Mouse (Mus musculus) embryonic facial prominence, embryonic 13.5 days (tissue): ENCODE results near the gene Cenpt. TPM values are rescaled to one million over a fixed set of nuclear protein-coding genes. Genes with fewer than 3 reads are reported as not detected.
A peak's percentile ranks its signal among the peaks of the same experiment; 100 is the strongest.

Experiments used
- ATAC-seq: fragments of 200-750 bp; cut with Nextera tagmentation; 2 replicates; pipeline ENCODE4 v1.8.0; 2017; ENCODE audit warnings: low read depth; ENCODE audit not compliant: insufficient number of reproducible peaks, insufficient read depth, low FRiP score, low TSS enrichment
- H3K27ac ChIP-seq: fragments of 300-500 bp; sonication (generic); 2 replicates; pipeline ENCODE4 v1.5.1; 2015; ENCODE audit warnings: moderate library complexity, mild to moderate bottlenecking, inconsistent platforms
- H3K27me3 ChIP-seq: fragments of 300-500 bp; sonication (generic); 2 replicates; pipeline ENCODE4 v1.6.1; 2015; ENCODE audit warnings: mild to moderate bottlenecking, inconsistent platforms
- H3K36me3 ChIP-seq: fragments of 300-500 bp; sonication (generic); 2 replicates; pipeline ENCODE4 v1.6.1; 2015; ENCODE audit warnings: mild to moderate bottlenecking, inconsistent platforms
- H3K4me1 ChIP-seq: fragments of 300-500 bp; sonication (generic); 2 replicates; pipeline ENCODE4 v1.6.1; 2015; ENCODE audit warnings: inconsistent platforms
- H3K4me2 ChIP-seq: fragments of 300-500 bp; sonication (generic); 2 replicates; pipeline ENCODE4 v1.6.1; 2015; ENCODE audit warnings: moderate library complexity, mild to moderate bottlenecking, inconsistent platforms
- H3K4me3 ChIP-seq: fragments of 300-500 bp; sonication (generic); 2 replicates; pipeline ENCODE4 v1.5.1; 2015; ENCODE audit warnings: mild to moderate bottlenecking, inconsistent platforms
- H3K9ac ChIP-seq: fragments of 300-500 bp; sonication (generic); 2 replicates; pipeline ENCODE4 v1.6.1; 2015; ENCODE audit warnings: mild to moderate bottlenecking, inconsistent platforms
- H3K9me3 ChIP-seq: fragments of 300-500 bp; sonication (generic); 2 replicates; pipeline ENCODE4 v1.6.1; 2016; ENCODE audit warnings: inconsistent platforms
- WGBS: fragments of 180-500 bp; shearing (Covaris S2); methylation state at CpG from one replicate; pipeline ENCODE4 v1.1.7; 2015; ENCODE audit warnings: mixed read lengths; 5-methylcytosine and 5-hydroxymethylcytosine counted together
- polyA plus RNA-seq: library from polyadenylated mRNA; unstranded; fragments of >200 nt; fragmentation: Nextera tagmentation; extraction: Ambion mirVana; gene quantifications from 2 replicates; pipeline ENCODE4 v1.2.1, GENCODE M21; 2015

Gene Cenpt
- polyA plus RNA-seq, 1 experiment from 2014 or later: 58.7 TPM

DNA sequence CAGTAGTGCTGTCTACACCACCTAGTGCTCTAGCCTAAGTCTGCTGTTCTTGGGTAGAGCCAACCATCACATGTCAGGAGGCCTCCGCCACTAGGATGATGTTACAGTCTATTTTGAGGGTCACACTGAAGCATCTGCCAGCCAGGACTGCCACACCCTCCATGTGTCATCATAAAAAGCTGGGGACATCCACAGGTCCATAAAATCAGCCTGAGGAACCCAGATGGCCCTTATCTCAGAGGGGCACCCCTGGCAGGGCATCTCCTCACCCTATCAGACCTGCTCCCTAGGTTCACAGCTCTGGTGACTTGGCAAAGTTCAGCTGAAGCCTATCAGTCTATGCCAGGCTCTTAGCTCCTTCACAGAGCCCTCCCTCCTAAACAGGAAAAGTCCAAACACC is 32.2 kb downstream of the Cenpt start:
- H3K27ac ChIP-seq: no peak overlapping the region
- H3K27me3 ChIP-seq: no peaks in the 10 kb centered on the region
- peaks cover 7% of the 10 kb centered on the region for H3K4me1 ChIP-seq
- no peak overlapping the region for H3K9ac ChIP-seq
- H3K36me3 ChIP-seq: peaks cover 72% of the 10 kb centered on the region
- H3K4me2 ChIP-seq: no peak overlapping the region
- ATAC-seq: no peak
- 97% methylated on average over 1 of the region's 1 CpGs for WGBS
- H3K4me3 ChIP-seq: no peak overlapping the region
- H3K9me3 ChIP-seq: no peaks in the 10 kb centered on the region

DNA sequence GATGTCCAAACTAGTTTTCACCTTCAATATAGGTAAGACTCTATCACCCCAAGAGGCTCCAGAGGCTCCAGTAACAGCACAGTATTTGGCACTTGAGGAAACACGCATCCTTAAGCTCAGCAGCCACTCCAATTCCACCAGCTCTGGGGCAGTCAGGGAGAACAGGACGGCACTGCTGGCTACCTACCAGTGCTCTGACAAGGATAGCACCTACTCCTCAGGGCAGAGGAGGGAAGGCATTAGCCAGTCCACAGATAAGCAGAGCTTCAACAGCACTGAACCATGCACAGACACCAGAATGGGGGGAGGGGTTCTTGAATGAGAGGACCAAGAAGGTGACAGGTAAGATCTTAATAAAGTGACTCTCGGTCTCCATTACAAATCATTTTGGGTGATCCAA is 33.4 kb downstream of the Cenpt start:
- Histone ChIP-seq H3K9me3 (no peaks in the 10 kb centered on the region), H3K36me3 (peaks cover 63% of the 10 kb centered on the region), H3K4me1 (no peaks in the 10 kb centered on the region), H3K4me3 (no peak overlapping the region), H3K27me3 (no peaks in the 10 kb centered on the region), H3K9ac (no peak overlapping the region), H3K27ac (no peak overlapping the region), H3K4me2 (no peak overlapping the region)
- no peak for ATAC-seq
- WGBS: 89% methylated on average over 3 of the region's 3 CpGs

DNA sequence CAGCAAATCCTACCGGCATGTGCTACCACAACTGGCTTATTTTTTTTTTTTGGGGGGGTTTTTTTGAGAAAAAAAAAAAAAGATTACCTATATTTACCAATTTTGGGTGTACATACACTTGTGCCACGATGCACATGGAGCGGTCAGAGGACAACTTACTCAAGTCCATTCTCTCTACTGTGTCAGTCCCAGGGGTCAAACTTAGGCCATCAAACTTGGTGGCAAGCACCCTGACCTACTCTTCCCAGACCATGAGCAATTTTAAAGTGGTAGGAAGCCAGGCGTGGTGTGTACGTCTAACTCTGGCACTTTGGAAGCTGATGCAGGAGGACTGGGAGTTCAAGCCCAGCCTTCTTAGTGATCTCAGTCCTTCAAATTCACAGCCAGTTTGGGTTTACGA is 39.8 kb downstream of the Cenpt start:
- Histone ChIP-seq H3K27me3 (no peaks in the 10 kb centered on the region), H3K36me3 (peaks cover 41% of the 10 kb centered on the region), H3K9ac (no peak overlapping the region), H3K9me3 (no peaks in the 10 kb centered on the region), H3K4me1 (no peaks in the 10 kb centered on the region; the same call in 1 of the 2 replicates), H3K27ac (no peak overlapping the region), H3K4me2 (no peak overlapping the region), H3K4me3 (no peak overlapping the region)
- WGBS: 96% methylated on average over 6 of the region's 6 CpGs
- no peak for ATAC-seq

DNA sequence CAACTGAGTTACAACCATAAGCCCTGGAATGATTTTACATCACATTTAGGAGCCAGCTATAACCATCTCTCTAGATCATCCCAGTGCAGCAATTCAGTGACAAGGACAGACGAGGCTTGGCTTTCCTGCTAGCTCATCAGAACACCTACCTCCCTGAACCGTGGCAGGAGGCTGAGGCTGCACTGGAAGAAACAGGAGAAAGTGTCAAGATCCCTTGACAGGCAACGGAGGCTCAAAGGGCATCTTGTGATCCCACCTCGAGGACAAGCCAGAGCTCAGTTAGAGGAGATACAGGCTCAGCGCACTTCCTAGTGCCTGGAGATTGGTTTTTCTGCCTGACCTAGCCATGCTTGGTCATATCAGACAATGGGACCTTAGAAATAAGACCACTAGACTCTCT is 40.6 kb downstream of the Cenpt start:
- no peak overlapping the region for H3K27ac ChIP-seq
- H3K4me3 ChIP-seq: no peak overlapping the region
- no peak overlapping the region for H3K9ac ChIP-seq
- H3K36me3 ChIP-seq: peaks cover 34% of the 10 kb centered on the region
- no peak overlapping the region for H3K4me2 ChIP-seq
- WGBS: 83% methylated on average over 5 of the region's 5 CpGs
- H3K27me3 ChIP-seq: no peaks in the 10 kb centered on the region
- H3K4me1 ChIP-seq: no peaks in the 10 kb centered on the region; the same call in 1 of the 2 replicates
- no peaks in the 10 kb centered on the region for H3K9me3 ChIP-seq
- no peak for ATAC-seq

DNA sequence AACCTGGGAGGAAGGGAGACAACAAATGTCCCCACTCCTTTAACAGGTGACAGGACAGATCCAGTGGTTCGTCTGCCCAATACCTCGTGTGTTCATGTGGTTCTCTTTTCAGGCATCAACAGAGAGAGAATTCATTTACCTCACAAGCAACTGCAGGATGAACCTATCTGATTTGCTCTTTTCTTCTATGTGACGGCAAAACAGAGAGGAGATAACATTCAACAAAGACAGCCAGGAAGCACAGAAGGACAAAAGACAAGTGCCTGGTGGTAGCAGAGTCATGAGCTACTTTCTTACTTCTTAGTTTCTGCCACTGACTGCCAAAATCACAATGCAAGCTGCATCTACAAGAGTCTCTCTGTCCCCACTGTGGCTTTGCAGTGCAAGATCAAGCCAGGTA is 41.5 kb downstream of the Cenpt start:
- no peaks in the 10 kb centered on the region for H3K9me3 ChIP-seq
- 90% methylated on average over 3 of the region's 3 CpGs for WGBS
- no peaks in the 10 kb centered on the region for H3K27me3 ChIP-seq
- H3K27ac ChIP-seq: no peak overlapping the region
- no peak for ATAC-seq
- H3K4me2 ChIP-seq: no peak overlapping the region
- no peaks in the 10 kb centered on the region; the same call in 1 of the 2 replicates for H3K4me1 ChIP-seq
- peaks cover 34% of the 10 kb centered on the region for H3K36me3 ChIP-seq
- no peak overlapping the region for H3K4me3 ChIP-seq
- 0 out of 2 replicates have a peak overlapping the region, but pooled peaks have one; percentile 4 for H3K9ac ChIP-seq

DNA sequence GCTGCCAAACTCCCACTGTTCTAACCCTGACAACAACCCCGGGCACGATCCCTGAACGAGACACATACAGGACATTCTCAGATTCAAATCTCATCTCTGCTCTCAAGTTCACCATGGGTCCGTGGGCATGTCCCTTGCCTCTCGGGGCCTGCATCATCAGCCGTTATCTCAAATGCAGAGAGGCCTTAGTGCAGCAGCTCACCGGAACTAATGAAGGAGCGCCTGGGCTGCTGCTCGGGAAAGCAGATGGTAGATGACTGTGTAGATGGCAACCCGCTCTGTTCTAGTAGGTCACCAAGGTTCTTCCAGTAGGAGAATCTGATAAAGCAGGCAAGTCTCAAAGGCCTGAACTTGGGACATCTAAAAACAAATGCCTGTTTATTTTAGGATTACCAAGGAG is 42.0 kb downstream of the Cenpt start:
- 88% methylated on average over 10 of the region's 10 CpGs for WGBS
- H3K9ac ChIP-seq: no peak overlapping the region
- no peaks in the 10 kb centered on the region for H3K27me3 ChIP-seq
- ATAC-seq: no peak
- no peak overlapping the region for H3K4me2 ChIP-seq
- no peak overlapping the region for H3K4me3 ChIP-seq
- no peak overlapping the region for H3K27ac ChIP-seq
- peaks cover 34% of the 10 kb centered on the region for H3K36me3 ChIP-seq
- no peaks in the 10 kb centered on the region for H3K9me3 ChIP-seq
- H3K4me1 ChIP-seq: no peaks in the 10 kb centered on the region; the same call in 1 of the 2 replicates

DNA sequence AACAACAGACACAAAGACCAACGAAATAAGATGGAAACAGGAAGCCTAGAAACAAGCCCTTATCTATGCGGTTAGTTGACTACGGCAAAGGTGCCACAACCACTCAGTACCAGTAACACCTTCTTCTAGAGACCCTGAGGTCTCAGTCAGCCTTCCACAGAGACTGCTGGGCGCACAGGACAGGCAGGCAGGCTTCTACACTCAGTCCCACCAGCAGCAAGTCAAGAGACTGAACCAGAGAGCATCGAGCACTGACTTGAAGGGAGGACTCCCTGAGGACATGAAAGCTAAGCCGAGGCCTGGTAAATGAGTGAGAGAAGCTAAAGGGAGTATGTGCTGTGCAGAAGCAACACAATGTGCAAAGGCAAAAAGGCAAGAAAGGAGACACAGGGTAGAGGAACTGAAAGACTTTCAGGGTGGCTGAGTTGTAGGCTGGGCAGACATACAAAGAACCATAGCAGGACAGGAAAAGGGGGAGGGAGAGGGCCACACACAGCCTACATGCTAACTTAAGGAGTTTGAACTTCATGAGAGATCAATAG is 42.8 kb downstream of the Cenpt start:
- Histone ChIP-seq H3K9ac (no peak overlapping the region), H3K4me2 (no peak overlapping the region), H3K27me3 (no peaks in the 10 kb centered on the region), H3K4me3 (no peak overlapping the region), H3K36me3 (peaks cover 35% of the 10 kb centered on the region), H3K9me3 (no peaks in the 10 kb centered on the region), H3K4me1 (no peaks in the 10 kb centered on the region; the same call in 1 of the 2 replicates), H3K27ac (no peak overlapping the region)
- no peak for ATAC-seq
- 84% methylated on average over 6 of the region's 6 CpGs for WGBS

DNA sequence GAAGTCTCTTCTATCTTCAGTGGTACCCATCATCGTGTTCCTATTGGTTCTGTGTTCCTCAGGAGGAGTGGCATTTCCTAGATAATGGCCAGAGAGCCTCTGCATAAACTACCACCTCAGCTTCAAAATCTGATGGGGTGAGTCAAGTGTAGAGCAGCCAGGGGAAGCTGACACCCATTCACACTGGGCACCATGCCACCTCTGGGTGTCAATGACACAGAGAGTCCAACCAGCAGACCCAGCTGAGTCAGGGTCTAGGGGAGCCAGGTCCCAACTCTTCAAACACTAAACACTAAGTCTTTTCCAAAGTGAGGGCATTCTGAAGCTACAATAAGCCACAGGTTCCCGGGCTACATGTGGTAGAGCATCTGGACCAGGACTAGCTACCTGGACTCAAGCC is 44.6 kb downstream of the Cenpt start:
- no peak for ATAC-seq
- no peak overlapping the region for H3K27ac ChIP-seq
- H3K36me3 ChIP-seq: peaks cover 43% of the 10 kb centered on the region
- no peaks in the 10 kb centered on the region for H3K9me3 ChIP-seq
- no peak overlapping the region for H3K4me2 ChIP-seq
- no peaks in the 10 kb centered on the region; the same call in 1 of the 2 replicates for H3K4me1 ChIP-seq
- WGBS: 94% methylated on average over 2 of the region's 2 CpGs
- no peak overlapping the region for H3K4me3 ChIP-seq
- no peaks in the 10 kb centered on the region for H3K27me3 ChIP-seq
- no peak overlapping the region for H3K9ac ChIP-seq

DNA sequence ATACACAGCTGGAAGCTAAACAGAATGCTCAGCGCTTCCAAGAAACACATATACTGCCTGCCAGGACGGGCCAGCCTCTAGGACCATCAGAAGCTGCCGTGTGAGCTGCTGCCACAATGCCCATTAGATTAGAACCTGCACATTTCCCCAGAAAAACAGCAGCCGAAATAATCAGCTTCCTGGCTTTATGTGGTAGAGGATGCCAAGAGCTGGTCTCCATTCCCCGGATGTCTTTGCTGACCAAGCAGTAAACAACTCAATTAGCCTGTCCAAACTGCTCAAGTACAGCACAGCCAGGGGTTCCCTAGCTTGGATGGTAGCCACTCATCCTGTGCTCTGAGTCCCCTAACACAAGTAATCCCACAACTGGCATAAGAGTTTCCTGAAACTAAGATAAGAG is 45.3 kb downstream of the Cenpt start:
- H3K36me3 ChIP-seq: peaks cover 41% of the 10 kb centered on the region
- no peak for ATAC-seq
- 88% methylated on average over 5 of the region's 5 CpGs for WGBS

DNA sequence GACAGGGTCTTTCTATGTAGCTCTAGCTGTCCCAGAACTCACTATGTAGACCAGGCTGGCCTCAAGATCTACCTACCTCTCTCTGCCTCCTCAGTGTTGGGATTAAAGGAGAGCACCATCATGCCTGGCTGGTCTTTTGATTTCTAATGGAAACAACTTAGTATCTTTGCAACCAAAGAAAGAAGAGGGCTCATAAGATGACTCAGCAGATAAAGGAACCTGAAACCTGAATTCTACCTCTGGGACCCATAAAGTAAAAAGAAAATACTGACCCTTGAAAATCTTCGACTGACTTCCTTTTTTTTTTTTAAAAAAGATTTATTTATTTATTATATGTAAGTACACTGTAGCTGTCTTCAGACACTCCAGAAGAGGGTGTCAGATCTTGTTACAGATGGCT is 47.1 kb downstream of the Cenpt start:
- no peak for ATAC-seq

More for the DNA sequence above, 45.3 kb downstream of the Cenpt start:
- Histone ChIP-seq H3K27me3 (no peaks in the 10 kb centered on the region), H3K4me3 (no peak overlapping the region), H3K9ac (no peak overlapping the region), H3K27ac (no peak overlapping the region), H3K4me1 (no peaks in the 10 kb centered on the region; the same call in 1 of the 2 replicates), H3K9me3 (no peaks in the 10 kb centered on the region), H3K4me2 (no peak overlapping the region)

DNA sequence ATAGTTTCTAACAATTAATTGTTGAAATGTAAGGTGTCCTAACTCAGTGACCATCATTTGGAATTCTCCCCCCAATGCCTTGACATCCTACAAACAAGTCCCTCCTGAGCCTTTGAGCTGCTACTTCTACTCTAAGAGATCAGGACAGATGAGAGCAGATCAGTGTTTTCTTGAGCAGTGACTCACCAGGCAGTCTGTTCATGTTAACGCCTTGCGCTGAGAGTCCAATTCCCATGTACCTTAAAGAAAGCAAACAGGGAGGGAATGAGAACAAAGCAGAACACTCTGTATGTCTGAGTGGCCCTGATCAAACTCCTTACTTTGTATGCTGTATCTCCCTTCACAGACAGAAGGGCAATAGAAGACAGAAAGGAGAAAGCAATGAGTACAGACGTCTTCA is 47.7 kb downstream of the Cenpt start:
- no peaks in the 10 kb centered on the region; the same call in 1 of the 2 replicates for H3K4me1 ChIP-seq
- peaks cover 20% of the 10 kb centered on the region for H3K36me3 ChIP-seq
- H3K9ac ChIP-seq: no peak overlapping the region
- no peak for ATAC-seq
- H3K4me2 ChIP-seq: no peak overlapping the region
- H3K27me3 ChIP-seq: no peaks in the 10 kb centered on the region
- H3K9me3 ChIP-seq: no peaks in the 10 kb centered on the region
- WGBS: 83% methylated on average over 3 of the region's 3 CpGs
- no peak overlapping the region for H3K4me3 ChIP-seq
- no peak overlapping the region for H3K27ac ChIP-seq

More for the DNA sequence above, 47.1 kb downstream of the Cenpt start:
- WGBS: 75% methylated on average over 1 of the region's 1 CpGs
- Histone ChIP-seq H3K27ac (no peak overlapping the region), H3K9ac (no peak overlapping the region), H3K27me3 (no peaks in the 10 kb centered on the region), H3K4me1 (no peaks in the 10 kb centered on the region; the same call in 1 of the 2 replicates), H3K4me2 (no peak overlapping the region), H3K36me3 (peaks cover 25% of the 10 kb centered on the region), H3K4me3 (no peak overlapping the region), H3K9me3 (no peaks in the 10 kb centered on the region)

DNA sequence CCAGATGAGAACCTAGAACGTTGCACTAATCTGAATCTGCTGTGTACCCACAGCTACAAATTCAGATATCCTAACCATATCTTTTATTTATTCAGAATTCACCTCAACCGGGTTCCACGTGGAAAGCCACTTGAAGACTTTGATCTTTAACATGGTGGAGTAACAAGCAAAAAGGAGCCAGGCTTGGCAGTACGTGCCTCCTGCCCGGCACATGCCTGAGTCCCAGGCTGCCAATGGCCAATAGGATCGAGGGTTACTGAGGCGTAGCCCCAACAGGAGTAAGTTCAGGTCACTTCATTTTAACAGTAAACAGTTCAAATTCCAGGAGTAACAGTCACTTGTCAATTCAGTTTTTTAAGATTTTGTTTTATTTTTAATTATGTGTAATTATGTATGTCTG is 48.3 kb downstream of the Cenpt start:
- 91% methylated on average over 7 of the region's 7 CpGs for WGBS
- Histone ChIP-seq H3K27me3 (no peaks in the 10 kb centered on the region), H3K9ac (no peak overlapping the region), H3K36me3 (peaks cover 18% of the 10 kb centered on the region), H3K4me2 (no peak overlapping the region), H3K4me1 (peaks cover 5% of the 10 kb centered on the region; the same call in 1 of the 2 replicates), H3K9me3 (no peaks in the 10 kb centered on the region), H3K4me3 (no peak overlapping the region), H3K27ac (no peak overlapping the region)
- no peak for ATAC-seq
